Mouse (Mus musculus): ENCODE measurements around the gene Lhfpl2. TPM values are rescaled to one million over a fixed set of nuclear protein-coding genes. Genes with fewer than 3 reads are reported as not detected.

Gene Lhfpl2
- total RNA-seq, 2 experiments from 2014 or later, result 14.3 to 15.8 TPM

GRCm38 (mm10) chr13:94065276-94066050 is 7.9 kb downstream of the Lhfpl2 start:
- no peak for DNase-seq (ENCODE audit: low spot score in 2 of 2)

GRCm38 (mm10) chr13:94066626-94067275 is 9.2 kb downstream of the Lhfpl2 start:
- no peak for DNase-seq (ENCODE audit: low spot score in 2 of 2)

- DNase-seq (ENCODE audit: low spot score in 2 of 2), result no peak
Observed at GRCm38 (mm10) chr13:94068308-94068707, 10.7 kb downstream of the Lhfpl2 start.

GRCm38 (mm10) chr13:94069421-94070307 is 12.1 kb downstream of the Lhfpl2 start:
- DNase-seq (ENCODE audit: low spot score in 2 of 2), result no peak

GRCm38 (mm10) chr13:94070308-94070619 is 12.7 kb downstream of the Lhfpl2 start:
- no peak for DNase-seq (ENCODE audit: low spot score in 2 of 2)

GRCm38 (mm10) chr13:94070927-94071326 is 13.3 kb downstream of the Lhfpl2 start:
- no peak for DNase-seq (ENCODE audit: low spot score in 2 of 2)

GRCm38 (mm10) chr13:94073046-94073715 is 15.6 kb downstream of the Lhfpl2 start:
- DNase-seq (ENCODE audit: low spot score in 2 of 2), result no peak

GRCm38 (mm10) chr13:94073716-94074115 is 16.1 kb downstream of the Lhfpl2 start:
- no peak for DNase-seq (ENCODE audit: low spot score in 2 of 2)

- DNase-seq (ENCODE audit: low spot score in 2 of 2), result no peak
Observed at GRCm38 (mm10) chr13:94075181-94075580, 17.6 kb downstream of the Lhfpl2 start.

- no peak for DNase-seq (ENCODE audit: low spot score in 2 of 2)
Observed at GRCm38 (mm10) chr13:94077136-94078018, 19.8 kb downstream of the Lhfpl2 start.

- no peak for DNase-seq (ENCODE audit: low spot score in 2 of 2)
Observed at GRCm38 (mm10) chr13:94083196-94083595, 25.6 kb downstream of the Lhfpl2 start.

- DNase-seq (ENCODE audit: low spot score in 2 of 2), result no peak
Observed at GRCm38 (mm10) chr13:94084220-94085126, 26.9 kb downstream of the Lhfpl2 start.

- DNase-seq (ENCODE audit: low spot score in 2 of 2), result no peak
Observed at GRCm38 (mm10) chr13:94086090-94086808, 28.7 kb downstream of the Lhfpl2 start.

GRCm38 (mm10) chr13:94087061-94087460 is 29.5 kb downstream of the Lhfpl2 start:
- DNase-seq (ENCODE audit: low spot score in 2 of 2), result no peak

- no peak for DNase-seq (ENCODE audit: low spot score in 2 of 2)
Observed at GRCm38 (mm10) chr13:94088788-94089187, 31.2 kb downstream of the Lhfpl2 start.

GRCm38 (mm10) chr13:94089286-94089685 is 31.7 kb downstream of the Lhfpl2 start:
- DNase-seq (ENCODE audit: low spot score in 2 of 2), result no peak

- DNase-seq (ENCODE audit: low spot score in 2 of 2), result no peak
Observed at GRCm38 (mm10) chr13:94091366-94091765, 33.8 kb downstream of the Lhfpl2 start.

GRCm38 (mm10) chr13:94094176-94094575 is 36.6 kb downstream of the Lhfpl2 start:
- no peak for DNase-seq (ENCODE audit: low spot score in 2 of 2)

GRCm38 (mm10) chr13:94094625-94095024 is 37.0 kb downstream of the Lhfpl2 start:
- no peak for DNase-seq (ENCODE audit: low spot score in 2 of 2)

Data from left cerebral cortex, adult 18-20 months (tissue).